Mouse (Mus musculus) liver, postnatal 0 days (tissue): ENCODE measurements around the gene Lonrf3. TPM values are rescaled to one million over a fixed set of nuclear protein-coding genes. Genes with fewer than 3 reads are reported as not detected.

Source experiments
- ATAC-seq: fragments of 200-750 bp; cut with Nextera tagmentation; 2 replicates; pipeline ENCODE4 v1.8.0; 2017; ENCODE audit warnings: mild to moderate bottlenecking, moderate library complexity
- DNase-seq: peaks from one replicate; pipeline ENCODE4 v3.0.0-alpha.2; 2016
- H3K27ac ChIP-seq: fragments of 300-500 bp; sonication (generic); 2 replicates; pipeline ENCODE4 v1.5.1; 2014; ENCODE audit warnings: antibody characterized with exemption, moderate library complexity, mild to moderate bottlenecking, low read depth
- H3K27me3 ChIP-seq: fragments of 300-500 bp; sonication (generic); 2 replicates; pipeline ENCODE4 v1.6.1; 2014; ENCODE audit warnings: low read length, control low read depth, mixed read lengths; ENCODE audit not compliant: insufficient read depth
- H3K36me3 ChIP-seq: fragments of 300-500 bp; sonication (generic); replicated peaks from 2 replicates; pipeline ENCODE4 v1.6.1; 2014; ENCODE audit warnings: mild to moderate bottlenecking, control low read depth, low read length, moderate library complexity, mixed read lengths; ENCODE audit not compliant: insufficient read depth
- H3K4me1 ChIP-seq: fragments of 300-500 bp; sonication (generic); 2 replicates; pipeline ENCODE4 v1.6.1; 2014; ENCODE audit warnings: antibody characterized with exemption, mild to moderate bottlenecking, control low read depth; ENCODE audit not compliant: insufficient read depth
- H3K4me2 ChIP-seq: fragments of 300-500 bp; sonication (generic); 2 replicates; pipeline ENCODE4 v1.6.1; 2014; ENCODE audit warnings: low read depth, mild to moderate bottlenecking, low read length, moderate library complexity, mixed read lengths
- H3K4me3 ChIP-seq: fragments of 300-500 bp; sonication (generic); 2 replicates; pipeline ENCODE4 v1.5.1; 2014; ENCODE audit warnings: low read depth, low read length
- H3K9ac ChIP-seq: fragments of 300-500 bp; sonication (generic); replicated peaks from 2 replicates; pipeline ENCODE4 v1.6.1; 2014; ENCODE audit warnings: mild to moderate bottlenecking, moderate library complexity
- H3K9me3 ChIP-seq: fragments of 300-500 bp; sonication (generic); 2 replicates; pipeline ENCODE4 v1.6.1; 2016; ENCODE audit warnings: mild to moderate bottlenecking, control low read depth, low read length, mixed read lengths
- CTCF ChIP-seq: sonication (generic); IDR thresholded peaks from 2 replicates; pipeline ENCODE4 v1.5.1; 2016; ENCODE audit warnings: antibody characterized with exemption, low read depth
- EP300 ChIP-seq: IDR thresholded peaks from 2 replicates; pipeline ENCODE4 v1.6.1; 2016; ENCODE audit warnings: antibody characterized with exemption, low read depth, mild to moderate bottlenecking
- WGBS: fragments of 180-500 bp; shearing (Covaris S2); extraction: QIAGEN DNeasy Blood & Tissue Kit; methylation state at CpG from one replicate; pipeline ENCODE4 v1.1.7; 2014; ENCODE audit not compliant: insufficient replicate concordance; 5-methylcytosine and 5-hydroxymethylcytosine counted together
- polyA plus RNA-seq: library from polyadenylated mRNA; unstranded; fragments of >200 nt; fragmentation: Nextera tagmentation; extraction: Ambion mirVana; gene quantifications from 2 replicates; pipeline ENCODE4 v1.2.1, GENCODE M21; 2015

The Lonrf3 gene
- polyA plus RNA-seq, 1 experiment from 2014 or later, result 0.22 TPM

- Histone ChIP-seq H3K36me3 (no peaks in the 10 kb centered on the region), H3K4me1 (no peaks in the 10 kb centered on the region), H3K4me2 (peak overlapping the region; percentile 72), H3K27ac (0 out of 2 replicates have a peak overlapping the region, but pooled peaks have one; percentile 11), H3K27me3 (peaks cover 21% of the 10 kb centered on the region; the same call in 1 of the 2 replicates), H3K4me3 (peak overlapping the region; percentile 49), H3K9ac (no peak overlapping the region), H3K9me3 (no peaks in the 10 kb centered on the region)
- WGBS, result 16% methylated on average over 25 of the region's 44 CpGs
- ATAC-seq, result peak; percentile 91
- DNase-seq, result peak; percentile 70
- TF ChIP-seq EP300, result no peak
- no peak for TF ChIP-seq CTCF
Observed at GRCm38 (mm10) chrX:36329849-36330411, 1.8 kb downstream of the Lonrf3 start.

- H3K9ac ChIP-seq, result no peak overlapping the region
- 45% methylated on average over 3 of the region's 3 CpGs for WGBS
- no peaks in the 10 kb centered on the region for H3K27me3 ChIP-seq
- H3K4me3 ChIP-seq, result no peak overlapping the region
- DNase-seq (peak; percentile 14), ATAC-seq (no peak)
- no peaks in the 10 kb centered on the region; the same call in 1 of the 2 replicates for H3K36me3 ChIP-seq
- no peak overlapping the region for H3K4me2 ChIP-seq
- no peaks in the 10 kb centered on the region for H3K4me1 ChIP-seq
- TF ChIP-seq EP300, result no peak
- peak; percentile 31 for TF ChIP-seq CTCF
- H3K27ac ChIP-seq, result no peak overlapping the region
- H3K9me3 ChIP-seq, result no peaks in the 10 kb centered on the region
Observed at GRCm38 (mm10) chrX:36352446-36352845, 24.3 kb downstream of the Lonrf3 start.

DNA sequence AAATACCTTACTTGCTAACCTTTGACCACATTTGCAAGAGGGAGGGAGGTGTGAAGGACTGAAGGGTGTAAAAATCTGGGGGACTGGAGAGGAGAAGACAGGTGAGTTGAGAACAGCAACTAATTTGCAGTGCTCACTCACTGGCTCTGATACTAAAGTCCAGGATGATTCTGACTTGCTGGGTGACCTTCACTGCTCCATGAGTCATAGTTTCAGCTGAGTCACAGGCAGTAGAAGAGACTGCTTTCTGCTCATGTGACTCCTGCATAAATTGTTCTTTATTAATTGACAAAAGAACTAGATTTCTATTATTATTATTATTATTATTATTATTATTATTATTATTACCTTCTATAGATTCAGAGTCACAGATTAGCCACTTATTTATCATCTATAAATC, 57.2 kb downstream of the Lonrf3 start:
- no peaks in the 10 kb centered on the region for H3K4me1 ChIP-seq
- H3K9me3 ChIP-seq, result no peaks in the 10 kb centered on the region

DNA sequence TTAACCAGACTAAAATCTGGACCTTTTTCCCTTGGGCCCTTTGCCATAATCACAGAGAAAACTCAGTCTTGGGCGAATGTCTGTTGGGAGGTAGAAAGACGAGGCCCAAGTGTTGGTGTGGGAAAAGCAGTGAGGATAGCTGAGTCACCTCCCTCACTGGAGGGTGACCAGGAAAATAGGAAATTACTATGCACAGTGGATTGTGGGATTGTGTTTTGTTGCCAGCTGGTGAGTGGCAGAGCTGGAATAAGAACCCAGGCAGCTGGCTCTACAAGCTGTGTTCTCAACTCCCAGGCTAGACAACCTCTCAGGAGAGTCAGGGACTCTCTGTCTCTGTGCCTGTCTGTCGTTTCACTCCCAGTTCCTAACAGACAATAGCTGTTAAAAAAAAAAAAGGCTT, 61.8 kb downstream of the Lonrf3 start:
- DNase-seq (no peak), ATAC-seq (no peak)
- no peaks in the 10 kb centered on the region for H3K4me1 ChIP-seq
- H3K27ac ChIP-seq, result no peak overlapping the region
- no peak for TF ChIP-seq EP300
- TF ChIP-seq CTCF, result no peak
- no peak overlapping the region for H3K4me3 ChIP-seq
- WGBS, result 46% methylated on average over 3 of the region's 3 CpGs
- H3K9me3 ChIP-seq, result no peaks in the 10 kb centered on the region
- no peak overlapping the region for H3K4me2 ChIP-seq
- no peaks in the 10 kb centered on the region for H3K36me3 ChIP-seq
- no peak overlapping the region for H3K9ac ChIP-seq
- no peaks in the 10 kb centered on the region for H3K27me3 ChIP-seq

More for the DNA sequence above, 57.2 kb downstream of the Lonrf3 start:
- H3K27ac ChIP-seq, result no peak overlapping the region
- no peak for ATAC-seq
- TF ChIP-seq CTCF (no peak), EP300 (no peak)
- H3K4me3 ChIP-seq, result no peak overlapping the region
- H3K4me2 ChIP-seq, result no peak overlapping the region
- no peaks in the 10 kb centered on the region for H3K27me3 ChIP-seq
- no peaks in the 10 kb centered on the region for H3K36me3 ChIP-seq
- no peak for DNase-seq
- H3K9ac ChIP-seq, result no peak overlapping the region

DNA sequence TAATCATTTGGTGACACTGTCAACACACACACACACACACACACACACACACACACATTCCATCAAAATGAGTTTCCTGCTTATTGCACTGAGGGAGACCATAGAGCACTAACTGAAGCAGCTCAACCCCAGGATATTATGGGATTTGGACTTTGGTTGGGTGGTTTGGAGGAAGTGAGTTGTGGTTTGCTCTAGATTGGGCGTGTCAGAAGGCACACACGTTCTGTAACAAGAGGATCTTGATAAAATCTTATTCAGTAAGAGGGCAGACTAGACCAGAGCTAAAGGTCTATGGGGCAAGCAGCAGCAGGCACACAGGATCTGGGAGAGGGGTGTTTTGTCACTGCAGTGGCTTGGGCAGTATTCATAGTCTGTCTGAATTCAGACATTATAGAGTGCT, 62.4 kb downstream of the Lonrf3 start:
- DNase-seq (no peak), ATAC-seq (no peak)
- TF ChIP-seq CTCF, result no peak
- TF ChIP-seq EP300, result no peak
- WGBS, result 30% methylated on average over 2 of the region's 2 CpGs
- H3K4me3 ChIP-seq, result no peak overlapping the region
- H3K4me2 ChIP-seq, result no peak overlapping the region
- no peaks in the 10 kb centered on the region for H3K27me3 ChIP-seq
- no peak overlapping the region for H3K27ac ChIP-seq
- H3K4me1 ChIP-seq, result no peaks in the 10 kb centered on the region
- no peaks in the 10 kb centered on the region for H3K36me3 ChIP-seq
- H3K9ac ChIP-seq, result no peak overlapping the region
- H3K9me3 ChIP-seq, result no peaks in the 10 kb centered on the region

DNA sequence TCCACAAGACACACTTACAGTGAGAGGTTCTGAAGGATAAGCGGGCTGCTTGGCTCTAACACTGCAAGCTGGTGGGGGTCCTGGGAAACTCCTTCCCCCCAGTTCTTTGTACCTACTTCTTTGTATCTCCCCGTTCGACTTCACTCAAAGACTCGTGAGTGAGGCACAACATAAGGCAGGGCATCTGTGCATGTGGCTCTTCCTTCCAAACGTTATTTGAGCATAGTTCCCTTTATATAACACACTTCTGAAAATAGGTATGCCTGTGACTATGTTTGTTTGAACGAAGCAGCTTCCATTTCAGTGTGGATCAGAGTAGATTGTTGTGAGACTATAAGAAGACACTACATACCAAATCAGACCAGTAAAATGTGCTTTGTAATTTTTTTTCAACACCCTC, 64.5 kb downstream of the Lonrf3 start:
- H3K9me3 ChIP-seq, result no peaks in the 10 kb centered on the region
- no peak overlapping the region for H3K4me2 ChIP-seq
- no peak overlapping the region for H3K9ac ChIP-seq
- 62% methylated on average over 6 of the region's 6 CpGs for WGBS
- DNase-seq (no peak), ATAC-seq (no peak)
- no peaks in the 10 kb centered on the region for H3K4me1 ChIP-seq
- H3K27ac ChIP-seq, result no peak overlapping the region
- no peak for TF ChIP-seq EP300
- TF ChIP-seq CTCF, result no peak
- no peak overlapping the region for H3K4me3 ChIP-seq
- no peaks in the 10 kb centered on the region for H3K27me3 ChIP-seq
- no peaks in the 10 kb centered on the region for H3K36me3 ChIP-seq

GRCm38 (mm10) chrX:36393279-36393678, 65.1 kb downstream of the Lonrf3 start:
- Histone ChIP-seq H3K27me3 (no peaks in the 10 kb centered on the region), H3K9me3 (no peaks in the 10 kb centered on the region), H3K9ac (no peak overlapping the region), H3K4me1 (no peaks in the 10 kb centered on the region), H3K4me2 (no peak overlapping the region), H3K27ac (no peak overlapping the region), H3K36me3 (no peaks in the 10 kb centered on the region), H3K4me3 (no peak overlapping the region)
- ATAC-seq, result no peak
- DNase-seq, result no peak
- WGBS, result 35% methylated on average over 6 of the region's 6 CpGs
- peak; percentile 48 for TF ChIP-seq CTCF
- no peak for TF ChIP-seq EP300
